Mouse (Mus musculus) cerebellum, adult 2 months (tissue): Measurements from ENCODE around the gene Fam193a. TPM values are rescaled to one million over a fixed set of nuclear protein-coding genes. Genes with fewer than 3 reads are reported as not detected.

Source experiments
- DNase-seq, 2 experiments: peaks; one replicate each; pipeline ENCODE4 v3.0.0; 2021
- H3K27ac ChIP-seq: fragments of 200-500 bp; 2 replicates; pipeline ENCODE4 v1.5.1; 2012; ENCODE audit warnings: low read length, control low read depth, inconsistent platforms; ENCODE audit not compliant: insufficient read depth
- H3K27me3 ChIP-seq: fragments of 200-500 bp; 2 replicates; pipeline ENCODE4 v1.6.1; 2012; ENCODE audit warnings: inconsistent platforms, mild to moderate bottlenecking, low read length, moderate library complexity; ENCODE audit not compliant: control insufficient read depth, insufficient read depth
- H3K4me1 ChIP-seq: fragments of 200-500 bp; 2 replicates; pipeline ENCODE4 v1.6.1; 2011; ENCODE audit warnings: low read length; ENCODE audit not compliant: control insufficient read depth, insufficient read depth
- H3K4me3 ChIP-seq: fragments of 200-500 bp; replicated peaks from 2 replicates; pipeline ENCODE3; 2011; ENCODE audit warnings: mild to moderate bottlenecking, low read depth, low read length, control low read depth; ENCODE audit not compliant: insufficient read depth
- CTCF ChIP-seq: fragments of 200-500 bp; IDR thresholded peaks from 2 replicates; pipeline ENCODE4 v1.5.1; 2011; ENCODE audit warnings: low read depth, mild to moderate bottlenecking, control low read depth, low read length, moderate library complexity, borderline replicate concordance; ENCODE audit not compliant: insufficient read depth
- POLR2A ChIP-seq: fragments of 200-500 bp; IDR thresholded peaks from 2 replicates; pipeline ENCODE4 v1.6.1; 2011; ENCODE audit warnings: low read length, control low read depth, borderline replicate concordance; ENCODE audit not compliant: insufficient read depth
- WGBS: fragments of 180-500 bp; shearing (Covaris S2); methylation state at CpG from one replicate; pipeline ENCODE4 v1.1.7; 2018; 5-methylcytosine and 5-hydroxymethylcytosine counted together
- polyA plus RNA-seq: library from polyadenylated mRNA; depleted of rRNA; stranded (reverse); fragments of >200 nt; gene quantifications from 2 replicates; pipeline ENCODE4 v1.2.3, GENCODE M21; 2012

Gene Fam193a
- polyA plus RNA-seq, 1 experiment, result 45.5 TPM

DNA sequence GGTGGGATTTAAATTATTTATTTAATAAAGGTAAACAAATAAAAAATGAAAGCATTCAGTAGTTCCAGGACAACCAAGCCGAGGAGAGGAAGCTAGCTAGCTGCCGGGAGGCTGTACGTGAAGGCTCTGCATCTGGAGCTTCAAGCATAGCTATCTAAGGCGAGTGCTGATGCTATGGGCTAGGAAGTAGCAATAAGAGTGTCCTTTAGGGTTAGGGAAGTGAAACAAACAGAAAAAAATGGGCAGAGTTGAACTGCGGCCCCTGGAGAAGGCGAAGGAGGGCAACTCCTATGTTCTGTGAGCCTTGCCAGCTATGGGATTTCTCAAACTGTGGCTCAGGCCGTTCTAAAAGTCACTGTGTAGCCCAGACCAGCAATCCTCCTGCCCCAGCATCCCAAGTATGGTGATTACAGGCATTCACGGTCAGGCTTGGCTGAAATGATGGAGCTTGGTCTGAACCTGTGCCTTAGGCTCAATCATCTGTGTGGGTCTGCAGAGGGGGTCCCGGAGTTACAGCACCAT, 149.7 kb downstream of the Fam193a start:
- H3K4me1 ChIP-seq, result no peaks in the 10 kb centered on the region
- TF ChIP-seq POLR2A, result no peak
- TF ChIP-seq CTCF, result no peak
- H3K27ac ChIP-seq, result no peak overlapping the region
- H3K27me3 ChIP-seq, result no peaks in the 10 kb centered on the region
- no peak overlapping the region for H3K4me3 ChIP-seq
- DNase-seq, result no peak
- 86% methylated on average over 9 of the region's 9 CpGs for WGBS

GRCm38 (mm10) chr5:34520458-34521209, 150.9 kb downstream of the Fam193a start:
- no peak for TF ChIP-seq POLR2A
- TF ChIP-seq CTCF, result no peak
- H3K27me3 ChIP-seq, result no peaks in the 10 kb centered on the region
- no peak overlapping the region for H3K27ac ChIP-seq
- no peak for DNase-seq
- H3K4me3 ChIP-seq, result no peak overlapping the region
- whole genome bisulfite sequencing, result 76% methylated on average over 11 of the region's 11 CpGs
- H3K4me1 ChIP-seq, result no peaks in the 10 kb centered on the region

- Histone ChIP-seq H3K27ac (no peak overlapping the region), H3K4me3 (no peak overlapping the region), H3K27me3 (no peaks in the 10 kb centered on the region), H3K4me1 (no peaks in the 10 kb centered on the region)
- no peak for TF ChIP-seq CTCF
- TF ChIP-seq POLR2A, result no peak
- 89% methylated on average over 3 of the region's 3 CpGs for WGBS
- no peak for DNase-seq
Observed at GRCm38 (mm10) chr5:34521337-34521736, 151.6 kb downstream of the Fam193a start.

GRCm38 (mm10) chr5:34523958-34524485, 154.3 kb downstream of the Fam193a start:
- H3K27ac ChIP-seq, result no peak overlapping the region
- no peak for TF ChIP-seq CTCF
- no peak for TF ChIP-seq POLR2A
- H3K4me1 ChIP-seq, result no peaks in the 10 kb centered on the region
- no peak overlapping the region for H3K4me3 ChIP-seq
- WGBS, result 79% methylated on average over 4 of the region's 4 CpGs
- H3K27me3 ChIP-seq, result no peaks in the 10 kb centered on the region
- DNase-seq, result no peak

- DNase-seq, result no peak
- TF ChIP-seq CTCF (no peak), POLR2A (no peak)
- no peak overlapping the region for H3K27ac ChIP-seq
- no peaks in the 10 kb centered on the region for H3K27me3 ChIP-seq
- no peak overlapping the region for H3K4me3 ChIP-seq
- H3K4me1 ChIP-seq, result no peaks in the 10 kb centered on the region
Observed at GRCm38 (mm10) chr5:34524511-34524910, 154.8 kb downstream of the Fam193a start.

DNA sequence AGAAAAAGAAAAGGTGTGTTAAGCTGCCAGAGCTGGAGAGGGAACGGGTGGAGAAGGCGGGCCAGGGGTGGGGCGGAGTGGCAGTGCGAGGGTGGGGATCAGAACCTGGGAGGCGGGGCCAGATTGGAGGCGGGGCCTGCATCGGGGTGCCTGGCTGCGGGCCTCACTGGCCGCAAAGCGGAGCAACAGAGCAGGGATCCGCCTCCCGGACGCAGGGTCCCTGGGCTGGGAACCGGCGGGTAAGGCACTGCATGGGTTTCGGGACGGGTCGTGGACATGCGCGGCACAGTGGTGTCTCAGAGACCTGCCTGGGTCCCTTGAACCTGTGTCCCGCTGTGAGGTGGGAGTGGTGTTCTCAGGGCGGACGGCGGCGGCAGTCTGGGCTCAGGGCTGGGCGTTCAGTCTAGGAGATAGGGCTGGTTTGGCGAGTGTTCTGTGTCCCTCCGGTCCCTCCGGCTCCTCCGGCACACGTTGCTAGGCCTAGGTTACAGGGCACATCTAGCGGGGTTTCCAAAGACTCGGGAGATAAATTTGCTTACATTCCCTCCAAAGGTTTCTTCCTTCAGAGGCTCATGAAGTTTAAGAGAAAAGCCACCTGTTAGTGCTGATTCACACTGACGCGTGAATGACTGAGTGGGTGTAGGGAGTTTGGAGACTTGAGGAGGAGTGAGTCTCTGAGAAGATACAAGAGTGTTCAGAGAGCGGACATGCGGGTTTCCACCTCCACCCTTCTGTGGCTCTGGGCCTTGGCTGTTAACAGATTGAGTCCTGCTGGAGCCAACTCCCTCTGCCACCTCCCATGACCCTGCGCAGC, 156.1 kb downstream of the Fam193a start, which contains the start of gene Sh3bp2:
Sh3bp2 (plus strand) TSS at position 176 of the 814 bp plus-strand sequence.
- Histone ChIP-seq H3K27me3 (no peaks in the 10 kb centered on the region), H3K4me1 (no peaks in the 10 kb centered on the region), H3K4me3 (peak within 1 kb of the TSS; percentile 60), H3K27ac (no peak within 1 kb of the TSS)
- DNase-seq, result peak; percentile 84 to 87
- 4% methylated on average over 38 of the region's 38 CpGs for WGBS
- TF ChIP-seq POLR2A (no peak), CTCF (no peak)

GRCm38 (mm10) chr5:34526477-34526775, 156.7 kb downstream of the Fam193a start:
- no peak for TF ChIP-seq CTCF
- no peak for TF ChIP-seq POLR2A
- no peak for DNase-seq
- Histone ChIP-seq H3K27ac (no peak overlapping the region), H3K4me1 (no peaks in the 10 kb centered on the region), H3K27me3 (no peaks in the 10 kb centered on the region), H3K4me3 (no peak overlapping the region)
- WGBS, result 52% methylated on average over 5 of the region's 5 CpGs

DNA sequence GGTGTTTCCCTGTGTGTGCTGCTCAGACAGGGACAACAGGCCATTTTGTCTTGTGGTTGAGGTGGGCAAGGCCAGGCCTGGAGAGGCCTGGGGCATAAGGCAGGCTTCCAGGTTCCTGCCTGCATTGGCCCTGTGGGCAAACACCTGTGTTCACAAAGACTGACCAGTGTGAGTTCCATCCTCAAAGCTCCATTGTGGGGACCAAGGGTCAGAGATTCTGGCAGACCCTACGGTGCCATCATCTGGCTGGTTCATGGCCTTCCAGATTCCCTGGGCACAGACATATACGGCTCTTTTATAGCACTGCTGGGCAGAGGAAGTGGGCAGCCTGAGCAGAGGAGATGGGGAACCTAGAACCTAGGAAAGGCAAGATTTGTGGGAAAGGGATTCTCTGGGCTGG, 157.6 kb downstream of the Fam193a start:
- no peak for TF ChIP-seq CTCF
- TF ChIP-seq POLR2A, result no peak
- H3K4me3 ChIP-seq, result no peak overlapping the region
- no peaks in the 10 kb centered on the region for H3K4me1 ChIP-seq
- no peak for DNase-seq
- 83% methylated on average over 2 of the region's 2 CpGs for WGBS
- H3K27ac ChIP-seq, result no peak overlapping the region
- H3K27me3 ChIP-seq, result no peaks in the 10 kb centered on the region
